Mouse (Mus musculus) hindbrain, embryonic 11.5 days (tissue): Measurements from ENCODE around the gene Rfx7. TPM values are rescaled to one million over a fixed set of nuclear protein-coding genes. Genes with fewer than 3 reads are reported as not detected.

Experiments used
- ATAC-seq: fragments of 200-750 bp; cut with Nextera tagmentation; 2 replicates; pipeline ENCODE4 v1.8.0; 2017; ENCODE audit warnings: mild to moderate bottlenecking, moderate TSS enrichment, moderate library complexity; ENCODE audit not compliant: low FRiP score
- DNase-seq: peaks from one replicate; pipeline ENCODE4 v3.0.0-alpha.2; 2015; ENCODE audit warnings: low spot score
- H3K27ac ChIP-seq: fragments of 300-500 bp; sonication (generic); 2 replicates; pipeline ENCODE4 v1.5.1; 2014; ENCODE audit warnings: mild to moderate bottlenecking, low read depth, low read length
- H3K27me3 ChIP-seq: fragments of 300-500 bp; sonication (generic); 2 replicates; pipeline ENCODE4 v1.6.1; 2014; ENCODE audit warnings: mild to moderate bottlenecking, low read length, moderate library complexity, mixed read lengths; ENCODE audit not compliant: control insufficient read depth, insufficient read depth
- H3K36me3 ChIP-seq: fragments of 300-500 bp; sonication (generic); 2 replicates; pipeline ENCODE4 v1.6.1; 2014; ENCODE audit warnings: mild to moderate bottlenecking, low read length, moderate library complexity, mixed read lengths; ENCODE audit not compliant: control insufficient read depth, insufficient read depth
- H3K4me1 ChIP-seq: fragments of 300-500 bp; sonication (generic); replicated peaks from 2 replicates; pipeline ENCODE4 v1.6.1; 2014; ENCODE audit warnings: low read length, mixed read lengths; ENCODE audit not compliant: control insufficient read depth, insufficient read depth
- H3K4me2 ChIP-seq: fragments of 300-500 bp; sonication (generic); replicated peaks from 2 replicates; pipeline ENCODE4 v1.6.1; 2014; ENCODE audit warnings: mild to moderate bottlenecking, low read depth, low read length
- H3K4me3 ChIP-seq: fragments of 300-500 bp; sonication (generic); 2 replicates; pipeline ENCODE4 v1.5.1; 2014; ENCODE audit warnings: low read depth, low read length
- H3K9ac ChIP-seq: fragments of 300-500 bp; sonication (generic); 2 replicates; pipeline ENCODE4 v1.6.1; 2014; ENCODE audit warnings: low read depth, low read length
- H3K9me3 ChIP-seq: fragments of 300-500 bp; sonication (generic); 2 replicates; pipeline ENCODE4 v1.6.1; 2016; ENCODE audit warnings: low read length; ENCODE audit not compliant: control insufficient read depth
- WGBS: fragments of 180-500 bp; shearing (Covaris S2); extraction: QIAGEN DNeasy Blood & Tissue Kit; methylation state at CpG from one replicate; pipeline ENCODE4 v1.1.7; 2014; 5-methylcytosine and 5-hydroxymethylcytosine counted together
- polyA plus RNA-seq: library from polyadenylated mRNA; unstranded; fragments of >200 nt; fragmentation: Nextera tagmentation; extraction: Ambion mirVana; gene quantifications from 2 replicates; pipeline ENCODE4 v1.2.1, GENCODE M21; 2014

Rfx7 gene
- polyA plus RNA-seq, 1 experiment from 2014 or later, result 26.4 TPM

DNA sequence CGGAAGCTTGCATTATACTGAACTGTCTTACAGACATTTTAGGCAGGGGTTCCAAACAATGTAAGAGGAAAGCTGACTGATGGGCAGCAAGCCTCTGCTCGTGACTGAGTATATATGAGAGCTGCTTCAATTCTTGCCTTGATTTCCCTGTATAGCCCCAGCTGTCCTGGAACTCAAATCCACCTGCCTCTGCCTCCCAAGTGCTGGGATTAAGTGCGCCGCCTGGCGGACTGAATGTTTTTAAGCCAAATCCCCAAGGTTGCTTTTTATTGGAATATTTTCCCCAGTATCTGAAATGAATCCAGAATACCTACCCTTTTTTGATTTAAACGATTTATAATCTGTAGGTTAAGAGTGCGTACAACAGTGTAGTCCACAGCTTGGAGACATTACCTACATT lies 137.3 kb downstream of the Rfx7 start:
- ATAC-seq (no peak), DNase-seq (no peak)
- no peak overlapping the region for H3K4me3 ChIP-seq
- peaks cover 11% of the 10 kb centered on the region for H3K4me1 ChIP-seq
- WGBS, result 90% methylated on average over 7 of the region's 7 CpGs
- H3K27ac ChIP-seq, result no peak overlapping the region
- no peaks in the 10 kb centered on the region for H3K27me3 ChIP-seq
- H3K9me3 ChIP-seq, result no peaks in the 10 kb centered on the region
- H3K9ac ChIP-seq, result no peak overlapping the region
- no peak overlapping the region for H3K4me2 ChIP-seq
- peaks cover 10% of the 10 kb centered on the region for H3K36me3 ChIP-seq

DNA sequence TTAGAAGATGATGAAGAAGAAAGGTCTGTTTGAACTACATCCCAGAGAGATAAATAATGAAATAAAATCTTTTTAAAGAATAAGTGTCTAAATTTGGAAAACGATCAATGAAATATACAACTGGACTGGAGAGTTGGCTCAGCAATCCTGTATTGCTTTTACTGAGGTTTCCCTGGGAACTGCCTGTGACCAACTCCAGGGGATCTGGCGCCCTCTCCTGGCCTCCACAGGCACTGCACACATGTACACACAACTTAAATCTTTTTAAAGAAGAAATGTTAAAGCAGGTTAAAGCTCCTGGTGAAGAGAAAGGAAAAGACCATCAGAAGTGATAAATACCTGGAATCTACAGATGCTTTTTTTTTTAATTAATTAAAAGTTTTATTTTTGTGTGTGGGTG lies 140.3 kb downstream of the Rfx7 start:
- no peak overlapping the region for H3K4me2 ChIP-seq
- no peak overlapping the region for H3K27ac ChIP-seq
- peaks cover 18% of the 10 kb centered on the region for H3K36me3 ChIP-seq
- no peak overlapping the region for H3K4me3 ChIP-seq
- H3K9me3 ChIP-seq, result no peaks in the 10 kb centered on the region
- ATAC-seq (no peak), DNase-seq (peak; percentile 88)
- no peaks in the 10 kb centered on the region for H3K4me1 ChIP-seq
- 45% methylated on average over 2 of the region's 2 CpGs for WGBS
- no peak overlapping the region for H3K9ac ChIP-seq
- H3K27me3 ChIP-seq, result no peaks in the 10 kb centered on the region

Other genes starting within 250 kb of the Rfx7 start
- 45.6 and 49.5 TPM in 2 replicates for gene Mns1, start 94.2 kb upstream of the Rfx7 start, polyA plus RNA-seq
- 55.5 and 75.3 TPM in 2 replicates for gene Tex9, start 40.0 kb upstream of the Rfx7 start, polyA plus RNA-seq
- 708 and 779 TPM in 2 replicates for gene Nedd4, start 130.1 kb downstream of the Rfx7 start, polyA plus RNA-seq